Mouse (Mus musculus) hindbrain, embryonic 15.5 days (tissue): ENCODE measurements around the gene Usp1. TPM values are rescaled to one million over a fixed set of nuclear protein-coding genes. Genes with fewer than 3 reads are reported as not detected.

ENCODE experiments used
- ATAC-seq: fragments of 200-750 bp; cut with Nextera tagmentation; 2 replicates; pipeline ENCODE4 v1.8.0; 2017; ENCODE audit warnings: low read depth, moderate number of reproducible peaks, moderate TSS enrichment; ENCODE audit not compliant: low FRiP score
- H3K27ac ChIP-seq: fragments of 300-500 bp; sonication (generic); replicated peaks from 2 replicates; pipeline ENCODE4 v1.5.1; 2015; ENCODE audit warnings: mild to moderate bottlenecking, inconsistent platforms
- H3K27me3 ChIP-seq: fragments of 300-500 bp; sonication (generic); 2 replicates; pipeline ENCODE4 v1.6.1; 2015; ENCODE audit warnings: control low read depth, inconsistent platforms
- H3K36me3 ChIP-seq: fragments of 300-500 bp; sonication (generic); 2 replicates; pipeline ENCODE4 v1.6.1; 2015; ENCODE audit warnings: control low read depth, inconsistent platforms
- H3K4me1 ChIP-seq: fragments of 300-500 bp; sonication (generic); replicated peaks from 2 replicates; pipeline ENCODE4 v1.6.1; 2015; ENCODE audit warnings: control low read depth, inconsistent platforms
- H3K4me2 ChIP-seq: fragments of 300-500 bp; sonication (generic); 2 replicates; pipeline ENCODE4 v1.6.1; 2015; ENCODE audit warnings: moderate library complexity, mild to moderate bottlenecking, inconsistent platforms
- H3K4me3 ChIP-seq: fragments of 300-500 bp; sonication (generic); 2 replicates; pipeline ENCODE4 v1.5.1; 2015; ENCODE audit warnings: mild to moderate bottlenecking, inconsistent platforms
- H3K9ac ChIP-seq: fragments of 300-500 bp; sonication (generic); 2 replicates; pipeline ENCODE4 v1.6.1; 2015; ENCODE audit warnings: inconsistent platforms
- H3K9me3 ChIP-seq: fragments of 300-500 bp; sonication (generic); 2 replicates; pipeline ENCODE4 v1.6.1; 2016; ENCODE audit warnings: control low read depth, inconsistent platforms
- WGBS: fragments of 180-500 bp; shearing (Covaris S2); methylation state at CpG from one replicate; pipeline ENCODE4 v1.1.7; 2015; 5-methylcytosine and 5-hydroxymethylcytosine counted together
- polyA plus RNA-seq: library from polyadenylated mRNA; unstranded; fragments of >200 nt; fragmentation: Nextera tagmentation; extraction: Ambion mirVana; gene quantifications from 2 replicates; pipeline ENCODE4 v1.2.1, GENCODE M21; 2015

The Usp1 gene
- polyA plus RNA-seq: 33.2 and 40.3 TPM in 2 replicates

DNA sequence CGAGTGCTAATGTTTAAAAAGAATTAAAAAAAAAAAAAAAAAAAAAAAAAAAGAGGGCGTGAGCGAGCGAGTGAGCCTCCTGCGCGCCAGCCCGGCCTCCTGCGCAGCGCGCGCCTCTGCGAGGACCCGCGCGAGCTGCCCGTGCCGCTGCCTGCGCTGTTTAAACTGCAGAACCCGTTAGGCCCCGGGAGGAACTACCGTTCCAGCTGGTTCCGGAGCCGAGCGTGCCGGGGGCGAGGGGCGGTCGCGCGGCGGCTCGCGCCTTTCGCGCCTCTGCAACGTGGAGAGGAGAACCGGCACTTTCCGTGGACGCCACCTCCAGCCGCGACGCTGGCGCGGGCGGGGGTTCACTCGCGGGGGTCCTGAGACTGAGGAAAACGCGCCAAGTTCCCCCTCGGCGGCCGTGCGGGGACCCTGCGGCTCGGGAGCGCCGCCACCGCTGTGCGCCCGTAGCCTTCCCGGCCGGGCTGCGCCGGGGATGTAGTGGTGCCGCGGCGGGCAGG lies at the start of gene Usp1:
Gene Usp1, plus strand, starts transcription at position 243 of the 503 bp plus-strand sequence.
- Histone ChIP-seq H3K9ac (peak within 1 kb of the TSS; percentile 88), H3K27me3 (no peaks in the 10 kb centered on the region), H3K27ac (peak within 1 kb of the TSS; percentile 98), H3K4me2 (peak within 1 kb of the TSS; percentile 87), H3K36me3 (no peaks in the 10 kb centered on the region), H3K4me3 (peak within 1 kb of the TSS; percentile 93), H3K9me3 (no peaks in the 10 kb centered on the region), H3K4me1 (peaks cover 22% of the 10 kb centered on the region)
- WGBS: under 1% methylated on average over 65 of the region's 67 CpGs
- ATAC-seq: peak; percentile 65

DNA sequence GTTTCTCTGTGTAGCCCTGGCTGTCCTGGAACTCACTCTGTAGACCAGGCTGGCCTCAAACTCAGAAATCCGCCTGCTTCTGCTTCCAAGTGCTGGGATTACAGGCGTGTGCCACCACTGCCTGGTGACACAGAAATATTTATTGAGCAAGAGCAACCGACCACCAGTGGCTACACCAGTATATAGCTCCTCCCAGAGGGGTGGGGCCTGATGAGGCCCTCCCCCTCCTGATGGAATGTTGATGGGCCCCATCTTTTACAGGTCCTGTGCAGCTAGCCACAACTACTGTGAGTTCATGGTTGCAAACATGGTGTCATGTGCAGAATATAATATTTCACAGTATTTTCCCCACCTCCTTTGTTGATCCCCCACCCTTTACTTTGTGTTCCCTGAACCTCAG lies 40.9 kb upstream of the Usp1 start:
- Histone ChIP-seq H3K9me3 (no peaks in the 10 kb centered on the region), H3K4me1 (no peaks in the 10 kb centered on the region), H3K4me2 (no peak overlapping the region), H3K36me3 (no peaks in the 10 kb centered on the region), H3K27ac (no peak overlapping the region), H3K9ac (no peak overlapping the region), H3K27me3 (no peaks in the 10 kb centered on the region), H3K4me3 (no peak overlapping the region)
- ATAC-seq: no peak
- WGBS: 80% methylated on average over 3 of the region's 3 CpGs

DNA sequence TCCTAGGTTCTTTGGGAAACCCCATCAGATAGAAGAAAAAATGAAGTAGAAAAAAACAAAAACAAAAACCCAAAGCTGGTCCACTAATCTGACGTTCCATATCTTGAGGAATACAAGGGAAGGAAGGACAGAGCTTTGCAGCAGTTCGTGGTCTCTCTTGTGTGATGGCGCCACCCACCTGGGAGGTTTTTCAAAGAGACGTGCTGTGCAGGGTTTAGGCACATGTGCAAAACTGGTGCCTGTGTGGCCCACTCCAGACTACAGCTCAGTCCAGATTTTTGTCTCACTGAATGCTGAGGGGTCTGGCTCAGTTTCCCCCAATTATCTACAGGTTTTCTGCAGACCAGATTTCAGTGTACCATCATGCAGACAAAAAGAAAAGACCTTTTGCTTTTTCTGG lies 37.2 kb upstream of the Usp1 start:
- Histone ChIP-seq H3K4me3 (no peak overlapping the region), H3K4me1 (no peaks in the 10 kb centered on the region), H3K27ac (no peak overlapping the region), H3K36me3 (no peaks in the 10 kb centered on the region), H3K27me3 (no peaks in the 10 kb centered on the region), H3K4me2 (no peak overlapping the region), H3K9me3 (no peaks in the 10 kb centered on the region), H3K9ac (no peak overlapping the region)
- WGBS: 79% methylated on average over 4 of the region's 4 CpGs
- no peak for ATAC-seq

DNA sequence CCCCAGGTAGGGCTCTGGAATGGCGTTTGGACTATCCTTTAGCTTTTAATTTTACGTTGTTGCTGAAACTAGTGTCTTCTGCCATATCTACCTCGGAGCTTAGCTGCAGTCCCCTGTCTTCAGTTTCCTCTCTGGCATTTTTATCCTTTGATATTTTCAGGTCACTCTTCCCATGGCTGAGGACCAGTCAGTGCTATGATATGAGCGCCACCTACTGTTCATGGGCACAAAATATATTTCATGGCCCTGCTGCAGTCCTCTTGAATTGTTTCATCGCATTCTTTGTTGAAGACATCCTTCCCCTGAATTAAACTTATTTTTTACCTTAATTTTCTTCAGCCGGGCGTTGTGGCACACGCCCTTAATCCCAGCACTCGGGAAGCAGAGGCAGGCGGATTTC lies 36.5 kb upstream of the Usp1 start:
- Histone ChIP-seq H3K27ac (no peak overlapping the region), H3K4me3 (no peak overlapping the region), H3K9ac (no peak overlapping the region), H3K36me3 (no peaks in the 10 kb centered on the region), H3K4me2 (no peak overlapping the region), H3K4me1 (no peaks in the 10 kb centered on the region), H3K9me3 (no peaks in the 10 kb centered on the region), H3K27me3 (no peaks in the 10 kb centered on the region)
- WGBS: 24% methylated on average over 10 of the region's 10 CpGs
- peak; percentile 87; the same call in 1 of the 2 replicates for ATAC-seq

DNA sequence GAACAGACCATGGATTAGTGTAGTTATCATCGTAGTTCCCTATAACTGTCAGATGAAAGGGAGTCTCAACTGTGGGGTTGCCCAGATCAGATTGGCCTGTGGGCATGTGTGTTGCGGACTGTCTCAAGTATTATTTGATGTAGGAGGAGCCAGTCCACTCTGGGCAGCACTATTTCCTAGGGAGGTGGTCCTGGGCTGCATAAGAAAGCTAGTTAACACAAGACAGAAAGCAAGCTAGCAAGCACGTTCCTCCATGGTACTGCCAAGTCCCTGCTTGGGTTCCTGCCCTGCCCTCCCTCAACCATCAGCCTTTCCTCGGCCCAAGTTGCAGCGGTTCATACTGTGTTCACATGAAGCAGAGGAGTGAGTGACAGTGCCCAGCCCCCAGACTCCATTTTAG lies 13.4 kb upstream of the Usp1 start:
- Histone ChIP-seq H3K9me3 (no peaks in the 10 kb centered on the region), H3K36me3 (no peaks in the 10 kb centered on the region), H3K4me2 (no peak overlapping the region), H3K27ac (no peak overlapping the region), H3K9ac (no peak overlapping the region), H3K4me1 (no peaks in the 10 kb centered on the region), H3K27me3 (no peaks in the 10 kb centered on the region), H3K4me3 (no peak overlapping the region)
- ATAC-seq: no peak
- 95% methylated on average over 5 of the region's 5 CpGs for WGBS

DNA sequence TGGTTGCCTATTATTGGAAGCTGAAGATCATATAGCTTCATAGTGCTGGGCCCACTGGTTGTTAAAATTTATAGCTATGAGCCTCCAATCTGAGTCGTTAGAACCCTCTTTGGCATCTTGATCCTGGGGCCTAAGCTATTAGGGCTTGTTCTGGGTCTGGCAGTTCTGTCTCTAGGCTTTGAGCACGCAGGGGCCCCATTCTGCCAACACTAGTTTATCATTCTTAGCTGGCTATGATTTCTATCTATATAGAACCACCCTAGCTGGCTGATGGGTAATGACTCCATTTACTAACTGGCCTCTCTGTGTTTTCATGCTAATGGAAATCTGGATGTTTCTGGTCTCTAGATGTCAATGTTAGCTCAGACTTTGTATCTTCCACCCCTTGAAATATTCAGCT lies 5.9 kb upstream of the Usp1 start:
- no peak overlapping the region for H3K27ac ChIP-seq
- peaks cover 5% of the 10 kb centered on the region for H3K4me1 ChIP-seq
- H3K27me3 ChIP-seq: no peaks in the 10 kb centered on the region
- no peak overlapping the region for H3K9ac ChIP-seq
- H3K4me3 ChIP-seq: no peak overlapping the region
- H3K4me2 ChIP-seq: no peak overlapping the region
- H3K9me3 ChIP-seq: no peaks in the 10 kb centered on the region
- 93% methylated on average over 2 of the region's 2 CpGs for WGBS
- no peaks in the 10 kb centered on the region for H3K36me3 ChIP-seq
- no peak for ATAC-seq

DNA sequence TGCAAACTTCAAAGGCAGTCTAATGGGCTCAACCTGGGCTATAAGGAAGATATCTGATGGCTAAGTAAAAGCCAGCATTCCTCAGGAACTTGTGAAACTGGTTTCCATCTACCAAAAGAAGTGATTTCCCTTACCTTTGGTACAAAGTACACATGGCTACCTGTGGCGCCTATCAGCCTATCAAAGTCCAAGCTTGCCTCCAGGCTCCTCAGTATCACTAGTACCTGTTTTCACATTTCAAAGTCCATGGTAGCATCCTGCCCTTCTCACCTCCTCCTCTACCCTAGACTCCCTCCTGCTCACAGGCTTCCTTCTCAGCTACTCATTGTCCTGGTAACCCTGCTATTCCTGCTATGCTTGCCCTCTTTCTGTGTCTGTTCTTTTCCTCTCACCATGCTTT lies 5.4 kb upstream of the Usp1 start:
- Histone ChIP-seq H3K9ac (no peak overlapping the region), H3K4me1 (peaks cover 5% of the 10 kb centered on the region), H3K4me3 (no peak overlapping the region), H3K27me3 (no peaks in the 10 kb centered on the region), H3K4me2 (no peak overlapping the region), H3K36me3 (no peaks in the 10 kb centered on the region), H3K27ac (no peak overlapping the region), H3K9me3 (no peaks in the 10 kb centered on the region)
- ATAC-seq: no peak
- WGBS: 100% methylated on average over 1 of the region's 1 CpGs

DNA sequence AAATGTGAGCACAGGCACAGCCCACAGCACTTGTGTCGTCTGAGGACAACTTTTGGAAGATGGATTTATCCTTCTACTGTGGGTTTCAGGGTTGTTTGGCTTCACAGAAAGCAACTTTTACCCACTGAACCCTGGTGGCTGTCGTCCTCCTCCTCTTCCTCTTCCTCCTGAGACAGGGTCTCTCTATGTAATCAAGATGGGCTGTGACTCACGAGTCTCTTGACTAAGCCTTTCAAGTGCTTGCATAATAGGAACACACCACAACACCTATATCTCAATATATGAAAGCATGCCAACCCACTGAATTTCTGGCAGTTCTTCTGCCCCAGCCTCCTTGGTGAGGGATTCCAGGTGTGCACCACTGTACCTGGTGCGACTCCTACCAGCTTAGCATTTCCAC lies 2.7 kb upstream of the Usp1 start:
- Histone ChIP-seq H3K9me3 (no peaks in the 10 kb centered on the region), H3K4me1 (peaks cover 21% of the 10 kb centered on the region), H3K4me3 (no peak overlapping the region), H3K4me2 (no peak overlapping the region), H3K36me3 (no peaks in the 10 kb centered on the region), H3K9ac (no peak overlapping the region), H3K27me3 (no peaks in the 10 kb centered on the region), H3K27ac (no peak overlapping the region)
- no peak for ATAC-seq
- WGBS: 86% methylated on average over 4 of the region's 4 CpGs

DNA sequence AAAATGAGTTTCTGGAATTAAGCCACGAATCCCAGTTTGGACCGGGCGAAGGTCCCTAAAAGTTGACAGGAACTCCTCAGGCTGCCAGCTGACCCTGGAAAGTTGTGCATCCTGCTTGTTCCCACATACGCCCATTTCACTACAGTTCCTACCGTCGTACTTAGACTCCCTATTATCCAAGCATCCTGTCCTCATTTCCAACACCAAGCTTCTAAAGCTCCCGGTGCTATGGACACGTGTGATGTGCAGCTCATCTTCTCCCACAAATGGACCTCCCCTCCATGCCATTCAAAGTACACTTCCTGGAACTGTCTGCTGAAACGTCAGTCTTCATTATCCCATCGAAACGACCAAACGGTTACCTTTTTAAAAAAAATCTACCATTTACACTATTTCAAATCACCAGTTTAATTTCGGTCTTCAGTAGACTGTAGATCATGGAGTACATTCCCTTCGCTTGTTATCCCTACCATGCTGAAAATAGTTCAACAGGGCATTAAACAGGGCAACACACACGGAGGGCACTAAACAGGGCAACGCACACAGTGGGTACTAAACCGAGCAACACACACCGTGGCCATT lies 1.5 kb upstream of the Usp1 start:
- peak overlapping the region; percentile 93 for H3K4me3 ChIP-seq
- H3K4me2 ChIP-seq: peak overlapping the region; percentile 87
- H3K9ac ChIP-seq: peak overlapping the region; percentile 88
- no peaks in the 10 kb centered on the region for H3K9me3 ChIP-seq
- WGBS: 15% methylated on average over 18 of the region's 18 CpGs
- peak overlapping the region; percentile 98 for H3K27ac ChIP-seq
- H3K4me1 ChIP-seq: peaks cover 22% of the 10 kb centered on the region
- no peaks in the 10 kb centered on the region for H3K27me3 ChIP-seq
- H3K36me3 ChIP-seq: no peaks in the 10 kb centered on the region
- ATAC-seq: peak; percentile 25

DNA sequence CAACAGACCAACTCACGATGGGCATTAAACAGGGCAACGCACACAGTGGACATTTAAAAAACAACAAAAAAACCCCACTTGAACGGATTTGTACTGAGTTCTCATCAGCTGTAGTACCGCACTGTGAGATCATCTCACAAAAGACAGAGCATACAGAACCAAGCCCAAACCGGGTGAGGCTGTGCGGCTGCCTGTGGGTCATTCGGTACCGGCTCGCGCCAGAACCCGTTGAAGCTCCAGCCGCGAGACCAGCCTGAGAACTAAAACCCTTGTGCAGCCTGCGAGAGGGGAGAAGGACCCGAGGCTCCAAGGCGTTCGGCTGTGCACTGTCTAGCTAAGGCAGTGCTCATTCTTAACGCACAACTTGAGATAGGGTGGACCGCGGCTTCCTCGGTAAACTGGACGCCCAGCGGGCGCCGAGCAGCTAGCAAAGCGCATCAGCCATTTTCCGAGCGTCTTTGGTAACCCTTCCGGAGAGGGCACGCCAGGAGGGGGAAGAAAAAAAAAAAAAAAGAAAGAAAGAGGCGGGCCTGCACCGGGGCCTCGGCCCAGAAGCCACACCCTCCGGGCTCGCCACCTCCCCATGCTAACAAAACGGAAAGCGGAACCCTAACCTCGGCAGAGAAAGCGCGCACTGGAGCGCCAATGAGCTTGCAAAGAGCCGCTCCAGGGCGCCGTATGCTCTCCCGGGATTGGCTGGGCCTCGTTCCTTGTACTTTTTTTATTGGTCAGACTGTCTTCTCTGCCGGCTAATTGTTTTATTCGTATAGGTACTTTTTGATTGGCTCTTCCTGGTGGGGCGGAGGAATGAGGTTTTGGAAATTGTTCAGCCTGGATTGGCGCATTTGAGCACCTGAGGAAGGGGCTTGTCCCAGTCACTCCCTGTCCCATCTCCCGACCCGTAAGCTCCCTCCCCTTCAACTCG lies 705 bp upstream of the Usp1 start:
- ATAC-seq: peak; percentile 96
- Histone ChIP-seq H3K4me3 (peak overlapping the region; percentile 93), H3K9ac (peak overlapping the region; percentile 88), H3K4me2 (peak overlapping the region; percentile 87), H3K36me3 (no peaks in the 10 kb centered on the region), H3K9me3 (no peaks in the 10 kb centered on the region), H3K4me1 (peaks cover 22% of the 10 kb centered on the region), H3K27me3 (no peaks in the 10 kb centered on the region), H3K27ac (peak overlapping the region; percentile 98)
- WGBS: under 1% methylated on average over 53 of the region's 53 CpGs

DNA sequence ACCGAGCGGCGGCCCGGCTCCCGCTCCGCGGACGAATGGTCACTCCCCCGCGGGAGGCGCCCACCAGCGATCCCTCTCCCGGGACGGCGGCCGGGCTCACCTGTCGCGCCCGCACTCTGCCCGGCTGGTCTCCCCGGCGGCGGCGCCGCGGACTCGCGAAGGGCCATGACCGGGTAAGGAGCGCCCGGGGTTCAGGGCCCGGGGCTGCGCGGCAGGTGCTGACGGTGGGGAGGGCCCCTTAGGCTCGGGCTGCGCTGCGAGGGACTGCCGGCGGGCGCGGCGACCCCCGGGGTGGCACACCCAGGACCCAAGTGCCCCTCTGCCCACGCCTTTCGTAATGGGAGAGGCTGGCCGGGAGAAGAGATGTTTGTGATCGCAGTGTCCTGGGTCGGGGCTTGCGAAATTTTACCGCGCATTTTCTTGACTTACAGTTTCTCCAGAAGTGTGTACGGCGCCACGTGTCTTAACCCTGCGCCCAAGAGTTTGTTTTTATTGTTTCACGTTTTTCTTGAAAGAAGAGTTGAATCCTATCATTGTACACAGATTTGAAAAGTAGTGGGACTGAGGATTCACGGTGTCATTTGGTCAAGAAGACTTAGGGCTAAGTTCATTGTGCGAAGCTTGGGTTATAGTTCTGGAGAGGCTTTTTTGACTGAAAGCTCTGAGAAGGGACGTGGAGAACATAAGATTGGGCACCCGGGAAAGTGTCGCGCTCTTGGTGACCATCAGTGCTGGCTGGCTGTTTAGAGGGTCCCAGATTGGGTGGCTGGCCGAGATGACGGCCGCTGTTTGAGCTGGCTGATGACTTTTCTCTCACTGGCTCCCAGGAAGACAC lies 678 bp downstream of the Usp1 start:
- under 1% methylated on average over 64 of the region's 66 CpGs for WGBS
- ATAC-seq: peak; percentile 20; the same call in 1 of the 2 replicates
- Histone ChIP-seq H3K27me3 (no peaks in the 10 kb centered on the region), H3K36me3 (no peaks in the 10 kb centered on the region), H3K9ac (peak overlapping the region; percentile 74), H3K4me3 (peak overlapping the region; percentile 93), H3K4me2 (peak overlapping the region; percentile 87), H3K4me1 (peaks cover 22% of the 10 kb centered on the region), H3K27ac (peak overlapping the region; percentile 98), H3K9me3 (no peaks in the 10 kb centered on the region)

DNA sequence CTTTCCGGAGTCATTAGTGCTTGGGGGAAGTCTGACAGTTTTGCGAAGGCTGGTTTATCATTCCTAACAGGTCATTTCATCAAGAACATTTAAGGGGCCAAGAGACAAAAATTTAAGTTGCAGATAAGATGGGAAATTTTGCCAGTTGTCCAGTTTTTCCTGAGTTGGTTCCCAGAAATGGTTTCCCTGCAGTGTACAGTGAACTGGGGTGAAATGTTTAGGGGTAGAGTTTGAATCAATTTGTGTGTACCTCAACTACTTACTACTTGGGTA lies 1.2 kb downstream of the Usp1 start:
- Histone ChIP-seq H3K4me1 (peaks cover 22% of the 10 kb centered on the region), H3K27ac (0 out of 2 replicates have a peak overlapping the region, but pooled peaks have one; percentile 98), H3K27me3 (no peaks in the 10 kb centered on the region), H3K9me3 (no peaks in the 10 kb centered on the region), H3K9ac (peak overlapping the region; percentile 74), H3K4me3 (peak overlapping the region; percentile 93), H3K36me3 (no peaks in the 10 kb centered on the region), H3K4me2 (peak overlapping the region; percentile 87)
- 2% methylated on average over 2 of the region's 2 CpGs for WGBS
- no peak for ATAC-seq
